In the genomic region with DNA sequence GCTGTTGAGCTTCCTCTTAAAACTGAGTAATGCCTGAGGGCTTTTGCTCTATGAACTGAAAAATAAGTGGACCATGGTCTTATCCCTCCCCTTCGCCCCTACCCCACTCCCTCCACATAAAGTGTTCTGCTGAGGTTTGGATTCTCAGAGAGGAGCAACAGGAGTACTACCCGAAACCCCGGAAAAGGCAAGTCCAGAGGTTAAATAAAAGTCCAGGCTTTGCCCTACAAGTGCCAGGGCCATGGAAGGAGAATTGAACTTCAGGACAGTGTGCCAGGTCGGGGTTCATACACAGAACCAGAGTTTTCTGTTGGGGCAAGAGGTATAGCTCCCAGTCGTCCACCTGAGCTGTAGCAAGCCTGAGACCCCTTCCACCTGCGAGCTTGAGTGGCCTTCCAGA, we compare ENCODE assay signal across 26 mouse cellular contexts.
DNase-seq lines count a peak whose midpoint lies in the region; ATAC-seq and TF ChIP-seq lines count a peak whose summit lies in the region.
"Had no signal": no experiment of that assay in that cellular context is flagged by ENCODE, and none has a peak within 500 bp of the region (broad histone marks: within the 10 kb centered on the region; RNA-seq: fewer than 3 reads in every experiment).

No protein-coding gene starts in this region.

- H3K27ac ChIP-seq in forebrain, embryonic 10.5 days, result peak overlapping the region; percentile 30; the same call in 1 of the 2 replicates
- H3K27ac ChIP-seq in forebrain, embryonic 11.5 days (ENCODE audit: low read depth, low read length), result no peak overlapping the region
- H3K27ac ChIP-seq in lung, embryonic 16.5 days (ENCODE audit: low read length), result peak overlapping the region; percentile 64
- H3K27ac ChIP-seq: gastrocnemius, adult 2 months; hindbrain, embryonic 13.5 days; limb, embryonic 12.5 days; liver, embryonic 14.5 days; neural tube, embryonic 15.5 days had no signal

- no peak for DNase-seq in forebrain, embryonic 10.5 days (ENCODE audit: extremely low spot score, low spot score)
- DNase-seq in forebrain, embryonic 11.5 days (ENCODE audit: low spot score), result no peak
- no peak for DNase-seq in lung, adult 2 months
- DNase-seq in kidney, postnatal 25 days, result peak; percentile 20 to 45
- DNase-seq in frontal cortex, postnatal 10 days (ENCODE audit: low spot score in 2 of 2), result no peak
- no peak for DNase-seq in layer of hippocampus, adult 18-20 months (ENCODE audit: low spot score in 2 of 2)
- DNase-seq in layer of hippocampus, adult 11-12 months (ENCODE audit: low spot score), result no peak
- DNase-seq: adrenal gland, adult 8-10 months; cerebellum, adult 8-10 months; forebrain, postnatal 0 days; gastrocnemius, adult 2 months; heart, adult 11 months; heart, postnatal 14 days; lung, postnatal 14 days; right cerebral cortex, postnatal 25 days; thymus, postnatal 36 days had no signal

- no peaks in the 10 kb centered on the region for H3K9me3 ChIP-seq in forebrain, embryonic 10.5 days
- no peaks in the 10 kb centered on the region for H3K9me3 ChIP-seq in forebrain, embryonic 11.5 days (ENCODE audit: control insufficient read depth, low read length)
- H3K9me3 ChIP-seq in lung, embryonic 16.5 days (ENCODE audit: control insufficient read depth, low read length), result no peaks in the 10 kb centered on the region
- H3K9me3 ChIP-seq: heart, embryonic 12.5 days; hindbrain, embryonic 13.5 days; limb, embryonic 12.5 days; neural tube, embryonic 15.5 days had no signal

- H3K4me2 ChIP-seq in forebrain, embryonic 11.5 days (ENCODE audit: low read depth, low read length, severe bottlenecking), result no peak overlapping the region
- no peak overlapping the region for H3K4me2 ChIP-seq in lung, embryonic 16.5 days (ENCODE audit: low read depth, low read length)
- H3K4me2 ChIP-seq: heart, embryonic 12.5 days; hindbrain, embryonic 13.5 days; limb, embryonic 12.5 days; neural tube, embryonic 15.5 days had no signal

- TF ChIP-seq POLR2A in lung, adult 2 months (IDR thresholded peaks at IDR 0.05; ENCODE audit: borderline replicate concordance, extremely low read depth, low read depth, low read length), result no peak

- H3K4me1 ChIP-seq in forebrain, embryonic 10.5 days, result peaks cover 35% of the 10 kb centered on the region
- H3K4me1 ChIP-seq in forebrain, embryonic 11.5 days (replicated peaks; ENCODE audit: control insufficient read depth, insufficient read depth, low read length), result no peaks in the 10 kb centered on the region
- H3K4me1 ChIP-seq in lung, embryonic 16.5 days (replicated peaks; ENCODE audit: control insufficient read depth, insufficient read depth, low read length), result peaks cover 28% of the 10 kb centered on the region
- peaks cover 4% of the 10 kb centered on the region; the same call in 1 of the 2 replicates for H3K4me1 ChIP-seq in lung, adult 2 months (ENCODE audit: control insufficient read depth, insufficient read depth, low read length)
- H3K4me1 ChIP-seq: hindbrain, embryonic 13.5 days had no signal

- H3K9ac ChIP-seq in forebrain, embryonic 11.5 days (ENCODE audit: low read length), result no peak overlapping the region
- no peak overlapping the region for H3K9ac ChIP-seq in lung, embryonic 16.5 days (ENCODE audit: low read length)
- H3K9ac ChIP-seq: forebrain, postnatal 0 days; heart, embryonic 12.5 days; hindbrain, embryonic 13.5 days; limb, embryonic 12.5 days; liver, embryonic 14.5 days; neural tube, embryonic 15.5 days had no signal

- H3K27me3 ChIP-seq in forebrain, embryonic 10.5 days (ENCODE audit: poor library complexity, severe bottlenecking), result no peaks in the 10 kb centered on the region
- no peaks in the 10 kb centered on the region for H3K27me3 ChIP-seq in forebrain, embryonic 11.5 days (ENCODE audit: control insufficient read depth, insufficient read depth, low read length)
- no peaks in the 10 kb centered on the region for H3K27me3 ChIP-seq in lung, embryonic 16.5 days (ENCODE audit: control insufficient read depth, insufficient read depth, low read depth, low read length)
- H3K27me3 ChIP-seq: heart, embryonic 12.5 days; hindbrain, embryonic 13.5 days; neural tube, embryonic 15.5 days; Patski had no signal

- no peak overlapping the region for H3K4me3 ChIP-seq in forebrain, embryonic 10.5 days
- no peak overlapping the region for H3K4me3 ChIP-seq in forebrain, embryonic 11.5 days (ENCODE audit: low read depth, low read length)
- H3K4me3 ChIP-seq in lung, embryonic 16.5 days (ENCODE audit: low read length), result no peak overlapping the region
- no peak overlapping the region for H3K4me3 ChIP-seq in lung, adult 2 months (replicated peaks; ENCODE audit: extremely low read depth, low read depth, low read length)
- H3K4me3 ChIP-seq: gastrocnemius, adult 2 months; heart, embryonic 12.5 days; hindbrain, embryonic 13.5 days; limb, embryonic 12.5 days; neural tube, embryonic 15.5 days had no signal

- ATAC-seq in forebrain, embryonic 11.5 days (replicated peaks; ENCODE audit: low FRiP score), result no peak
- no peak for ATAC-seq in lung, embryonic 16.5 days (ENCODE audit: low read depth)
- ATAC-seq: CD4-positive, CD25-positive, alpha-beta regulatory T cell, adult 4 months; forebrain, postnatal 0 days; inflammation-experienced regulatory T-cells, adult 6 months; midbrain, embryonic 16.5 days; Patski had no signal

- no peaks in the 10 kb centered on the region for H3K36me3 ChIP-seq in forebrain, embryonic 10.5 days (replicated peaks)
- H3K36me3 ChIP-seq in forebrain, embryonic 11.5 days (ENCODE audit: control insufficient read depth, insufficient read depth, low read length), result no peaks in the 10 kb centered on the region
- H3K36me3 ChIP-seq in lung, embryonic 16.5 days (ENCODE audit: control insufficient read depth, insufficient read depth, low read length), result no peaks in the 10 kb centered on the region
- H3K36me3 ChIP-seq: heart, embryonic 12.5 days; hindbrain, embryonic 13.5 days; limb, embryonic 12.5 days; neural tube, embryonic 15.5 days had no signal

- WGBS in forebrain, embryonic 10.5 days, result 75% methylated on average over 6 of the region's 6 CpGs
- WGBS in forebrain, embryonic 11.5 days, result 86% methylated on average over 6 of the region's 6 CpGs
- 69% methylated on average over 6 of the region's 6 CpGs for WGBS in lung, embryonic 16.5 days
- 77% methylated on average over 6 of the region's 6 CpGs for WGBS in lung, adult 2 months

- no peak for TF ChIP-seq CTCF in lung, adult 2 months (IDR thresholded peaks at IDR 0.05; ENCODE audit: insufficient read depth, low read length)

Comparison
In these comparisons a context has a peak if more than half of its experiments do, and no peak if none do; other contexts are left out.
1. DNase-seq: peak in kidney, postnatal 25 days (2 of 2); none in forebrain, embryonic 10.5 days (single experiment), forebrain, embryonic 11.5 days (single experiment), lung, adult 2 months (single experiment), frontal cortex, postnatal 10 days (0 of 2), layer of hippocampus, adult 18-20 months (0 of 2) and layer of hippocampus, adult 11-12 months (single experiment).